Comparison of ENCODE assay signal across 19 mouse cellular contexts in genomic region chr4:52105887-52106286, GRCm38 (mm10).
"Had no signal": no experiment of that assay in that cellular context is flagged by ENCODE, and none has a peak within 500 bp of the region (broad histone marks: within the 10 kb centered on the region; RNA-seq: fewer than 3 reads in every experiment).

No protein-coding gene starts in this region.

- H3K9me3 ChIP-seq: limb, embryonic 13.5 days; midbrain, embryonic 10.5 days; neural tube, embryonic 15.5 days had no signal

- DNase-seq: kidney, adult 11 months; kidney, adult 9 months; kidney, postnatal 36 days; layer of hippocampus, adult 9-11 months; left cerebral cortex, postnatal 4 days; lung, embryonic 14.5 days; lung, postnatal 10 days; lung, postnatal 4 days; midbrain, embryonic 14.5 days; right cerebral cortex, adult 18-20 months; right cerebral cortex, postnatal 25 days; thymus, adult 18-20 months; thymus, postnatal 25 days had no signal

- H3K27me3 ChIP-seq: limb, embryonic 13.5 days; neural tube, embryonic 15.5 days had no signal

- H3K4me1 ChIP-seq: limb, embryonic 13.5 days; midbrain, embryonic 10.5 days; neural tube, embryonic 15.5 days had no signal

- ATAC-seq: hindbrain, postnatal 0 days had no signal

- H3K4me3 ChIP-seq: limb, embryonic 13.5 days; midbrain, embryonic 10.5 days; myocyte; neural tube, embryonic 15.5 days had no signal

- H3K27ac ChIP-seq: hindbrain, postnatal 0 days; limb, embryonic 13.5 days; midbrain, embryonic 10.5 days; neural tube, embryonic 15.5 days had no signal

- H3K9ac ChIP-seq: limb, embryonic 13.5 days; lung, embryonic 14.5 days; neural tube, embryonic 15.5 days had no signal

- H3K36me3 ChIP-seq: limb, embryonic 13.5 days; midbrain, embryonic 10.5 days; neural tube, embryonic 15.5 days had no signal

- H3K4me2 ChIP-seq: limb, embryonic 13.5 days; liver, embryonic 11.5 days; lung, embryonic 14.5 days; neural tube, embryonic 15.5 days had no signal
